Mouse (Mus musculus): ENCODE measurements around the gene Gpr137. TPM values are rescaled to one million over a fixed set of nuclear protein-coding genes. Genes with fewer than 3 reads are reported as not detected.

The Gpr137 gene
- total and polyA plus RNA-seq, 3 experiments, result 22.8 to 32.1 (median 24.9) TPM

GRCm38 (mm10) chr19:6893731-6894451, 48.4 kb downstream of the Gpr137 start:
- Histone ChIP-seq H3K9me3 (replicated peaks) (peaks cover 6% of the 10 kb centered on the region), H3K4me1 (ENCODE audit: insufficient read depth, low read depth, low read length) (peaks cover 15% of the 10 kb centered on the region), H3K27me3 (ENCODE audit: insufficient read depth, low read length) (peaks cover 3% of the 10 kb centered on the region), H3K4me3 (ENCODE audit: low read depth, low read length) (no peak overlapping the region), H3K36me3 (replicated peaks) (peaks cover 2% of the 10 kb centered on the region)
- no peak for TF ChIP-seq TAL1 (conservative IDR thresholded peaks at IDR 0.05; ENCODE audit: low read depth, low read length)
- no peak for ATAC-seq (ENCODE audit: extremely low read depth, insufficient number of reproducible peaks, low FRiP score, poor library complexity, severe bottlenecking)
- no peak for DNase-seq (ENCODE audit: low spot score)

GRCm38 (mm10) chr19:6892512-6892911, 49.8 kb downstream of the Gpr137 start:
- ATAC-seq (ENCODE audit: extremely low read depth, insufficient number of reproducible peaks, low FRiP score, poor library complexity, severe bottlenecking) (no peak), DNase-seq (ENCODE audit: low spot score) (no peak)
- no peaks in the 10 kb centered on the region for H3K36me3 ChIP-seq (replicated peaks)
- TF ChIP-seq POLR2AphosphoS5 (IDR thresholded peaks at IDR 0.05; ENCODE audit: insufficient replicate concordance, low read depth, low read length) (no peak), GATA2 (IDR thresholded peaks at IDR 0.05; ENCODE audit: borderline replicate concordance, low read depth, low read length) (no peak), GATA1 (IDR thresholded peaks at IDR 0.05; ENCODE audit: borderline replicate concordance, low read length) (no peak), CTCF (IDR thresholded peaks at IDR 0.05; ENCODE audit: low read depth, low read length) (no peak)
- H3K27me3 ChIP-seq (ENCODE audit: insufficient read depth, low read length), result no peaks in the 10 kb centered on the region; the same call in none of the 2 replicates
- H3K9me3 ChIP-seq (replicated peaks), result peaks cover 6% of the 10 kb centered on the region
- peaks cover 15% of the 10 kb centered on the region for H3K4me1 ChIP-seq (ENCODE audit: insufficient read depth, low read depth, low read length)
- H3K4me3 ChIP-seq (ENCODE audit: low read depth, low read length), result no peak overlapping the region

Other genes with a start within 250 kb of the Gpr137 start
- gene Rps6ka4, start 101.8 kb downstream of the Gpr137 start, total RNA-seq (2014; fragmentation: Nextera tagmentation), result 3.6 and 9.6 TPM in 2 replicates
- 7.2 and 9.8 TPM in 2 replicates for gene Rps6ka4, start 101.8 kb downstream of the Gpr137 start, total RNA-seq (2017)
- 29.5 and 37.6 TPM in 2 replicates for gene Rps6ka4, start 101.8 kb downstream of the Gpr137 start, polyA plus RNA-seq (2012)
- gene Ccdc88b, start 84.3 kb downstream of the Gpr137 start, total RNA-seq (2014; fragmentation: Nextera tagmentation), result 14.6 and 18.8 TPM in 2 replicates
- gene Ccdc88b, start 84.3 kb downstream of the Gpr137 start, total RNA-seq (2017), result 54.3 and 65.7 TPM in 2 replicates
- 102 and 124 TPM in 2 replicates for gene Ccdc88b, start 84.3 kb downstream of the Gpr137 start, polyA plus RNA-seq (2012)
- gene Trmt112, start 32.8 kb downstream of the Gpr137 start, total RNA-seq (2014; fragmentation: Nextera tagmentation), result 191 and 244 TPM in 2 replicates
- 286 and 298 TPM in 2 replicates for gene Trmt112, start 32.8 kb downstream of the Gpr137 start, total RNA-seq (2017)
- 261 and 287 TPM in 2 replicates for gene Trmt112, start 32.8 kb downstream of the Gpr137 start, polyA plus RNA-seq (2012)
- 53.7 and 59.2 TPM in 2 replicates for gene Prdx5, start 32.4 kb downstream of the Gpr137 start, total RNA-seq (2014; fragmentation: Nextera tagmentation)
- 210 and 225 TPM in 2 replicates for gene Prdx5, start 32.4 kb downstream of the Gpr137 start, total RNA-seq (2017)
- gene Prdx5, start 32.4 kb downstream of the Gpr137 start, polyA plus RNA-seq (2012), result 208 and 211 TPM in 2 replicates
- gene Esrra, start 20.7 kb downstream of the Gpr137 start, total RNA-seq (2014; fragmentation: Nextera tagmentation), result 10.0 and 17.9 TPM in 2 replicates
- gene Esrra, start 20.7 kb downstream of the Gpr137 start, total RNA-seq (2017), result 21.1 and 25.6 TPM in 2 replicates
- gene Esrra, start 20.7 kb downstream of the Gpr137 start, polyA plus RNA-seq (2012), result 42.6 and 46.9 TPM in 2 replicates
- not detected in 2 replicates for gene Catsperz, start 17.1 kb downstream of the Gpr137 start, total RNA-seq (2014; fragmentation: Nextera tagmentation)
- gene Catsperz, start 17.1 kb downstream of the Gpr137 start, total RNA-seq (2017), result 0.11 TPM in 1 of 2 replicates, not detected in the other
- not detected in 2 replicates for gene Catsperz, start 17.1 kb downstream of the Gpr137 start, polyA plus RNA-seq (2012)
- not detected in 2 replicates for gene Kcnk4, start 8.0 kb downstream of the Gpr137 start, total RNA-seq (2014; fragmentation: Nextera tagmentation)
- gene Kcnk4, start 8.0 kb downstream of the Gpr137 start, total RNA-seq (2017), result 0.23 TPM in 1 of 2 replicates, not detected in the other
- 0.05 TPM in 1 of 2 replicates, not detected in the other for gene Kcnk4, start 8.0 kb downstream of the Gpr137 start, polyA plus RNA-seq (2012)
- gene Bad, start 619 bp downstream of the Gpr137 start, total RNA-seq (2014; fragmentation: Nextera tagmentation), result 12.6 and 19.1 TPM in 2 replicates
- gene Bad, start 619 bp downstream of the Gpr137 start, total RNA-seq (2017), result 50.7 and 62.7 TPM in 2 replicates
- 51.9 and 52.0 TPM in 2 replicates for gene Bad, start 619 bp downstream of the Gpr137 start, polyA plus RNA-seq (2012)
- 74.0 and 111 TPM in 2 replicates for gene Ppp1r14b, start 32.5 kb upstream of the Gpr137 start, total RNA-seq (2014; fragmentation: Nextera tagmentation)
- 141 and 168 TPM in 2 replicates for gene Ppp1r14b, start 32.5 kb upstream of the Gpr137 start, total RNA-seq (2017)
- gene Ppp1r14b, start 32.5 kb upstream of the Gpr137 start, polyA plus RNA-seq (2012), result 281 and 350 TPM in 2 replicates
- gene Plcb3, start 34.0 kb upstream of the Gpr137 start, total RNA-seq (2014; fragmentation: Nextera tagmentation), result 12.5 and 14.1 TPM in 2 replicates
- gene Plcb3, start 34.0 kb upstream of the Gpr137 start, total RNA-seq (2017), result 9.9 and 10.6 TPM in 2 replicates
- 21.0 and 22.2 TPM in 2 replicates for gene Plcb3, start 34.0 kb upstream of the Gpr137 start, polyA plus RNA-seq (2012)
- 72.6 and 120 TPM in 2 replicates for gene Fkbp2, start 38.0 kb upstream of the Gpr137 start, total RNA-seq (2014; fragmentation: Nextera tagmentation)
- 58.8 and 72.0 TPM in 2 replicates for gene Fkbp2, start 38.0 kb upstream of the Gpr137 start, total RNA-seq (2017)
- gene Fkbp2, start 38.0 kb upstream of the Gpr137 start, polyA plus RNA-seq (2012), result 170 and 201 TPM in 2 replicates
- 29.6 and 41.0 TPM in 2 replicates for gene Vegfb, start 45.2 kb upstream of the Gpr137 start, total RNA-seq (2014; fragmentation: Nextera tagmentation)
- gene Vegfb, start 45.2 kb upstream of the Gpr137 start, total RNA-seq (2017), result 18.5 and 20.2 TPM in 2 replicates
- gene Vegfb, start 45.2 kb upstream of the Gpr137 start, polyA plus RNA-seq (2012), result 92.6 and 118 TPM in 2 replicates
- gene Dnajc4, start 50.1 kb upstream of the Gpr137 start, total RNA-seq (2014; fragmentation: Nextera tagmentation), result 29.4 and 29.5 TPM in 2 replicates
- gene Dnajc4, start 50.1 kb upstream of the Gpr137 start, total RNA-seq (2017), result 11.6 and 14.4 TPM in 2 replicates
- 23.9 and 24.3 TPM in 2 replicates for gene Dnajc4, start 50.1 kb upstream of the Gpr137 start, polyA plus RNA-seq (2012)
- gene Nudt22, start 53.6 kb upstream of the Gpr137 start, total RNA-seq (2014; fragmentation: Nextera tagmentation), result 16.6 and 30.0 TPM in 2 replicates
- 17.8 and 21.0 TPM in 2 replicates for gene Nudt22, start 53.6 kb upstream of the Gpr137 start, total RNA-seq (2017)
- 19.2 and 23.9 TPM in 2 replicates for gene Nudt22, start 53.6 kb upstream of the Gpr137 start, polyA plus RNA-seq (2012)
- 2.6 and 6.1 TPM in 2 replicates for gene Trpt1, start 53.7 kb upstream of the Gpr137 start, total RNA-seq (2014; fragmentation: Nextera tagmentation)
- gene Trpt1, start 53.7 kb upstream of the Gpr137 start, total RNA-seq (2017), result 1.6 and 2.7 TPM in 2 replicates
- gene Trpt1, start 53.7 kb upstream of the Gpr137 start, polyA plus RNA-seq (2012), result 1.2 TPM in 2 replicates
- 66.2 and 69.5 TPM in 2 replicates for gene Fermt3, start 77.0 kb upstream of the Gpr137 start, total RNA-seq (2014; fragmentation: Nextera tagmentation)
- gene Fermt3, start 77.0 kb upstream of the Gpr137 start, total RNA-seq (2017), result 267 and 318 TPM in 2 replicates
- 461 and 527 TPM in 2 replicates for gene Fermt3, start 77.0 kb upstream of the Gpr137 start, polyA plus RNA-seq (2012)
- 301 and 356 TPM in 2 replicates for gene Stip1, start 97.5 kb upstream of the Gpr137 start, total RNA-seq (2014; fragmentation: Nextera tagmentation)
- 267 and 279 TPM in 2 replicates for gene Stip1, start 97.5 kb upstream of the Gpr137 start, total RNA-seq (2017)
- 136 and 224 TPM in 2 replicates for gene Stip1, start 97.5 kb upstream of the Gpr137 start, polyA plus RNA-seq (2012)
- not detected in 2 replicates for gene Macrod1, start 114.3 kb upstream of the Gpr137 start, total RNA-seq (2014; fragmentation: Nextera tagmentation)
- gene Macrod1, start 114.3 kb upstream of the Gpr137 start, total RNA-seq (2017), result not detected in 2 replicates
- 0.60 and 0.89 TPM in 2 replicates for gene Macrod1, start 114.3 kb upstream of the Gpr137 start, polyA plus RNA-seq (2012)
- not detected in 2 replicates for gene Flrt1, start 163.2 kb upstream of the Gpr137 start, total RNA-seq (2014; fragmentation: Nextera tagmentation)
- 0.05 and 0.12 TPM in 2 replicates for gene Flrt1, start 163.2 kb upstream of the Gpr137 start, total RNA-seq (2017)
- not detected in 2 replicates for gene Flrt1, start 163.2 kb upstream of the Gpr137 start, polyA plus RNA-seq (2012)